Mouse (Mus musculus): ENCODE data around the gene Gm15127.
"Not testable (repeated sequence)": the region's sequence is repeated elsewhere in the genome, so short reads cannot be mapped to it uniquely, and the experiment has no call there.

Gm15127 gene

DNA sequence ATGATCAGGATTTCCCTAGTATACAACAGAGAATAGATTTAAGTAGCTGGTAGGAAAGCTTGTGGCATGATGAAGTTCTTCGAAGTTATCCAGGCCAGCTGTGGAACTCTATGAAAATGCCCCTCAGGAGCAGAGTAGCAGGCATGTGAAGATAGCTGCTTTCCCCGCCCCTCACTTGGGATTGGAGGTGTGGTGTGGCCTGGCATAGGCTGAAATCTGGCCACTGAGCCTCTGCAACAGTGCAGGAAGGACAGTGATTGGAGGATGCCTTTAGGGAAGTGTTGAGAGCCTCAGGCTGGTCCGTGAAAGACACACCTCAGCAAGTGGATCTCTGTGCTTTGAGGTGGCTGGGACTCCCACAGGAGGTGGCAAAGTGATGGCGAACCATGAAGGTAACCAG lies at the start of gene Gm15127:
TSS of gene Gm15127 (plus strand) at position 301 of the 400 bp plus-strand sequence.
- not testable (repeated sequence) for DNase-seq (ENCODE audit: extremely low spot score)

DNA sequence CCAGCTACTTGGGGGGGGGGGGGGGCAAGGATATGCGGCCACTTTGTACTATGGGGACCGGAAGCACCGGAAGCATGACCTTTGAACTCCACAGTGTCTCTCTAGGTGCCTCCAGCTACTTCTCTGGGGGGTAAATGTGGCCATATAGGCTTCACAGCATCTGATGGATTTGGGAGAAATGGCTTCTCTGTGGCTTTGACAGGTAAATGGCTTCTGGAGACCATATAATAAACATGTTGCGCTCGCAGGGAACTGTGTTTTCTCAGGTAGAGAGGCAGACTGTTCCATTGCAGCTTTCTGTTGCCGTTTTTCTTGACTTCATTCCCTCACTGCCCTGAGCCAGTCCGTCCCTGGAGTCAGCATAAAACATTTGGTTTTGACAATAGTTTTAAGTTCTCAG lies 48.3 kb upstream of the Gm15127 start, which contains the start of gene Gm8334:
TSS of gene Gm8334 (minus strand) at position 101 of the 400 bp plus-strand sequence.
- not testable (repeated sequence) for DNase-seq (ENCODE audit: extremely low spot score)

DNA sequence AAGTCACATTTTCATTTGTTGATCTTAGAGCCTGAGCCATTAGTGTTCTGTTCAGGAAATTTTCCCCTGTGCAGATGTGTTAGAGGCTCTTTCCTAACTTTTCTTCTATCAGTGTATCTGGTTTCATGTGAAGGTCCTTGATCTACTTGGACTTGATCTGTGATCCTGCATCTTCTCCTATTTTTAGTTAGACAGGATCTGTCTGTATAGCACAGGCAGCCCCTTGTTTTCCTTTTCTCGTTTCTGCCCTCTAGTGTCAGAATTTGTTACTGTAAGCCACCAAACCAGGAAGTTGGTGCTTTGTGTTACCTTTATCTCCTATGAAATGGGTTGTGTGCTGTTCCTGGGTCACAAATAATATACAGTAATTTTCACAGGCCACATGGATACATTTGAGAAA lies 12.9 kb downstream of the Gm15127 start:
- DNase-seq (ENCODE audit: extremely low spot score), result not testable (repeated sequence)

Measured in embryo, embryonic 9.5 days (tissue).